Mouse (Mus musculus) bone marrow, adult 2 months (tissue): ENCODE results near the gene Rad51b.

Source experiments
- CTCF ChIP-seq: fragments of 200-500 bp; IDR thresholded peaks from 2 replicates; pipeline ENCODE4 v1.5.1; 2011; ENCODE audit warnings: low read length, control low read depth; ENCODE audit not compliant: control insufficient read depth, insufficient read depth
- POLR2A ChIP-seq: fragments of 200-500 bp; IDR thresholded peaks from 2 replicates; pipeline ENCODE4 v1.6.1; 2011; ENCODE audit warnings: low read depth, mild to moderate bottlenecking, control low read depth, low read length, borderline replicate concordance; ENCODE audit not compliant: control insufficient read depth

GRCm38 (mm10) chr12:79835521-79835920, 538.4 kb downstream of the Rad51b start:
- TF ChIP-seq CTCF (no peak), POLR2A (no peak)
